Mouse (Mus musculus) thymus, adult 2 months (tissue): Measurements from ENCODE around the gene Hoxa4. TPM values are rescaled to one million over a fixed set of nuclear protein-coding genes. Genes with fewer than 3 reads are reported as not detected.

Source experiments
- DNase-seq: peaks from one replicate; pipeline ENCODE4 v3.0.0; 2021
- H3K27ac ChIP-seq: fragments of 200-500 bp; 2 replicates; pipeline ENCODE4 v1.5.1; 2012; ENCODE audit warnings: low read length, control low read depth; ENCODE audit not compliant: control insufficient read depth, insufficient read depth
- H3K27me3 ChIP-seq: fragments of 200-500 bp; 2 replicates; pipeline ENCODE4 v1.6.1; 2012; ENCODE audit warnings: mild to moderate bottlenecking, low read length, moderate library complexity, mixed read lengths; ENCODE audit not compliant: control insufficient read depth, insufficient read depth
- H3K36me3 ChIP-seq: fragments of 200-500 bp; 2 replicates; pipeline ENCODE4 v1.6.1; 2012; ENCODE audit warnings: mild to moderate bottlenecking, low read length, moderate library complexity; ENCODE audit not compliant: control insufficient read depth, insufficient read depth
- H3K4me1 ChIP-seq: fragments of 200-500 bp; replicated peaks from 2 replicates; pipeline ENCODE4 v1.6.1; 2012; ENCODE audit warnings: low read length; ENCODE audit not compliant: control insufficient read depth, insufficient read depth
- H3K4me3 ChIP-seq: fragments of 200-500 bp; 2 replicates; pipeline ENCODE4 v1.5.1; 2012; ENCODE audit warnings: mild to moderate bottlenecking, low read length, control low read depth, moderate library complexity; ENCODE audit not compliant: control insufficient read depth, insufficient read depth
- CTCF ChIP-seq: fragments of 200-500 bp; IDR thresholded peaks from 2 replicates; pipeline ENCODE4 v1.5.1; 2012; ENCODE audit warnings: mild to moderate bottlenecking, control low read depth, low read length, moderate library complexity, borderline replicate concordance; ENCODE audit not compliant: control insufficient read depth, poor library complexity, insufficient read depth; ENCODE audit errors: extremely low read depth
- POLR2A ChIP-seq: fragments of 200-500 bp; IDR thresholded peaks from 2 replicates; pipeline ENCODE4 v1.6.1; 2012; ENCODE audit warnings: mild to moderate bottlenecking, low read length, control low read depth, moderate library complexity; ENCODE audit not compliant: control insufficient read depth, poor library complexity, insufficient read depth; ENCODE audit errors: extremely low read depth
- WGBS: fragments of 180-500 bp; shearing (Covaris S2); methylation state at CpG from one replicate; pipeline ENCODE4 v1.1.7; 2018; 5-methylcytosine and 5-hydroxymethylcytosine counted together
- polyA plus RNA-seq: library from polyadenylated mRNA; depleted of rRNA; stranded (reverse); fragments of >200 nt; gene quantifications from 2 replicates; pipeline ENCODE4 v1.2.3, GENCODE M21; 2012; rRNA removed

Hoxa4 gene
- polyA plus RNA-seq, 1 experiment = 1.5 TPM

DNA sequence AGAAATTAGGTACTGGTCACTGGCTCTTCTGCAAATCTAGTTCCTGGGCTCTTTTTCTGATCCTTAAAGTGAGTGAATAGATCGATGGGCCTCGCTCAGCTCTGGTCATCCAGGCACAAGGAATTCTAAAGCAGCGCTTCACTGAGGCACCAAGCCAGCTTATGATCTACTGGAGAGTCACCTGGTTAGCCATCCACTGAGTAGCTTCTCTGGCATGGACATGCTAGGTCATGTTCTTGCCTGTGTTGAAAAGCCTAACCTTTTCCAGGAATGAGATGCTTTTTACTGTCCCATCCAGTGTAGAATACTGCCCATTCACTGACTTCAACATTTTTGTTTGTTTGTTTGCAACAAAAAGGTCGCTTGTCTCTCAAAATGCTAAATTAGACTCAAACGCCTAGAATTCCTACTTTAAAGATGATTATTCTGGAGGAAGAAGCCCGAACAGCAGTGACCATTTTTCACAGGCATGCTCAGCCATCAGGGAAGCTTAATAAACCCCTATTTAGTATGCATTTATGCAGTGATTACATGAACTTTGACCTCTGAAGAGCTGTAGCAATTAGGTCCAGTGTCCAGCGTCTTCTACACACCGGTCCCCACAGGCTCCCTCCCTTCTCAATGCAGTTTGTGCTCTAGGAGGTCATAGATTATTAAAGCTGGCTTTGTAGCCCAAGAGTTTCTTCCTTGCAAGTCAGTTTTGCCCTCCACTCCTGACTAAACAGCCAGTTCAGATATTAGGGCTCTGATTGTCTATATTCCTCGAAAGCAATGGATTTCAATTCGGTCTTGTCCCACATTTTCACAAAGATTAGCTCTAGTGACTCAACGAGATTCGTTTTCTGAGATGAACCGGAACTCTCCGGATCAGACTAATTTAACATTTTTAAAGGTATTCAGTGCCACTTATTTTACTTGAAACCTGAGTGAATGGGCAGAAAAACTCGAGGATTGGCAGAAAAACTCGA lies 39.0 kb downstream of the Hoxa4 start:
- Histone ChIP-seq H3K27ac (no peak overlapping the region), H3K4me1 (no peaks in the 10 kb centered on the region), H3K27me3 (peaks cover 14% of the 10 kb centered on the region), H3K4me3 (no peak overlapping the region), H3K36me3 (no peaks in the 10 kb centered on the region)
- WGBS = 42% methylated on average over 16 of the region's 16 CpGs
- TF ChIP-seq POLR2A (no peak), CTCF (no peak)
- no peak for DNase-seq

- DNase-seq = no peak
- Histone ChIP-seq H3K27me3 (peaks cover 10% of the 10 kb centered on the region), H3K4me3 (no peak overlapping the region), H3K36me3 (no peaks in the 10 kb centered on the region), H3K4me1 (no peaks in the 10 kb centered on the region), H3K27ac (no peak overlapping the region)
- WGBS = 50% methylated on average over 4 of the region's 4 CpGs
- TF ChIP-seq POLR2A (no peak), CTCF (no peak)
These were observed 40.0 kb downstream of the Hoxa4 start for GRCm38 (mm10) chr6:52151571-52151970.

GRCm38 (mm10) chr6:52150401-52150966 lies 41.1 kb downstream of the Hoxa4 start:
- no peak for TF ChIP-seq CTCF
- TF ChIP-seq POLR2A = no peak
- no peak for DNase-seq
- 24% methylated on average over 16 of the region's 16 CpGs for WGBS
- H3K27me3 ChIP-seq = peaks cover 10% of the 10 kb centered on the region
- H3K4me1 ChIP-seq = no peaks in the 10 kb centered on the region
- H3K27ac ChIP-seq = no peak overlapping the region
- no peak overlapping the region for H3K4me3 ChIP-seq
- H3K36me3 ChIP-seq = no peaks in the 10 kb centered on the region

Other genes starting within 250 kb of the Hoxa4 start
- gene Skap2, start 179.2 kb downstream of the Hoxa4 start, polyA plus RNA-seq = 5.8 and 8.9 TPM in 2 replicates
- gene Hoxa1, start 33.4 kb downstream of the Hoxa4 start, polyA plus RNA-seq = 0.43 and 0.63 TPM in 2 replicates
- 0.85 and 1.4 TPM in 2 replicates for gene Hoxa2, start 26.9 kb downstream of the Hoxa4 start, polyA plus RNA-seq
- gene 5730596B20Rik, start 14.3 kb downstream of the Hoxa4 start, polyA plus RNA-seq = 0.04 TPM in 1 of 2 replicates, not detected in the other
- gene Hoxa5, start 12.8 kb upstream of the Hoxa4 start, polyA plus RNA-seq = 1.1 and 1.5 TPM in 2 replicates
- gene Hoxa6, start 17.0 kb upstream of the Hoxa4 start, polyA plus RNA-seq = 0.39 and 0.46 TPM in 2 replicates
- 3.5 and 3.6 TPM in 2 replicates for gene Hoxa3, start 21.6 kb upstream of the Hoxa4 start, polyA plus RNA-seq
- 0.24 and 0.26 TPM in 2 replicates for gene Gm28308, start 21.6 kb upstream of the Hoxa4 start, polyA plus RNA-seq
- 2.5 and 3.4 TPM in 2 replicates for gene Hoxa7, start 30.1 kb upstream of the Hoxa4 start, polyA plus RNA-seq
- gene Hoxa9, start 39.3 kb upstream of the Hoxa4 start, polyA plus RNA-seq = 0.26 and 0.56 TPM in 2 replicates
- not detected in 2 replicates for gene Hoxa10, start 49.1 kb upstream of the Hoxa4 start, polyA plus RNA-seq
- not detected in 2 replicates for gene Hoxa11, start 54.1 kb upstream of the Hoxa4 start, polyA plus RNA-seq
- not detected in 2 replicates for gene Hoxa13, start 69.1 kb upstream of the Hoxa4 start, polyA plus RNA-seq
- not detected in 2 replicates for gene Evx1, start 121.7 kb upstream of the Hoxa4 start, polyA plus RNA-seq